Mouse (Mus musculus): ENCODE data around the gene Ms4a10. TPM values are rescaled to one million over a fixed set of nuclear protein-coding genes. Genes with fewer than 3 reads are reported as not detected.

Ms4a10 gene
- polyA plus RNA-seq, 1 experiment from 2014 or later: not detected

DNA sequence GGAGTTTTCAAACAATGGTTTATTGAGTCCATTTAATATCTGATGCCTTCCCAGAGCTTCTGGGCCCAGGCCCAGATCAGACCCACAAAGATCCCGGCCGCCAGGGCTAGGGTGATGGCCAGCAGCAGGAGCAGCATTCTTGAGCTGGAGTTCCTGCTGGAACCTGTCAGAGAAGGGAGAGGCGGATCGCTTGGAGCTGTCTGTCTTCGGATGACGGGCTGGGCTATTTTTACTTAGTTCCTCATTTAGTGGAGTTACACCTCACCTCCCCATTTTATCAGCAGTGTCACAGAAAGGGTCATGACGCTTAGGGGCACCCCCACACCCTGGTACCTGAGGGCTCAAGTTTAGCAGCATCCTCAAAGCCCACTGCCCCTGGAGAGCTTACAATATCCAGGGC is 60.2 kb downstream of the Ms4a10 start:
- no peak overlapping the region for H3K4me3 ChIP-seq (ENCODE audit: low read length)
- no peak for ATAC-seq (ENCODE audit: low read depth)
- H3K9me3 ChIP-seq (ENCODE audit: control insufficient read depth, low read length): no peaks in the 10 kb centered on the region
- no peaks in the 10 kb centered on the region for H3K36me3 ChIP-seq (ENCODE audit: control insufficient read depth, insufficient read depth, low read length)
- H3K4me2 ChIP-seq (ENCODE audit: low read depth, low read length): no peak overlapping the region
- no peak overlapping the region for H3K27ac ChIP-seq (ENCODE audit: low read length)
- peaks cover 4% of the 10 kb centered on the region; the same call in 1 of the 2 replicates for H3K4me1 ChIP-seq (replicated peaks; ENCODE audit: control insufficient read depth, insufficient read depth, low read length)
- H3K9ac ChIP-seq (ENCODE audit: low read length): no peak overlapping the region
- no peaks in the 10 kb centered on the region for H3K27me3 ChIP-seq (ENCODE audit: control insufficient read depth, insufficient read depth, low read depth, low read length)
- 46% methylated on average over 7 of the region's 7 CpGs for WGBS

Other genes with a start within 250 kb of the Ms4a10 start
- gene Cd5, start 235.7 kb downstream of the Ms4a10 start, polyA plus RNA-seq (2015; fragmentation: Nextera tagmentation; extraction: Ambion mirVana): 0.87 and 1.1 TPM in 2 replicates
- gene Cd6, start 144.6 kb downstream of the Ms4a10 start, polyA plus RNA-seq (2015; fragmentation: Nextera tagmentation; extraction: Ambion mirVana): 0.10 and 0.55 TPM in 2 replicates
- 0.50 and 0.83 TPM in 2 replicates for gene Slc15a3, start 134.9 kb downstream of the Ms4a10 start, polyA plus RNA-seq (2015; fragmentation: Nextera tagmentation; extraction: Ambion mirVana)
- gene Tmem132a, start 104.7 kb downstream of the Ms4a10 start, polyA plus RNA-seq (2015; fragmentation: Nextera tagmentation; extraction: Ambion mirVana): 66.5 and 71.7 TPM in 2 replicates
- gene Tmem109, start 92.7 kb downstream of the Ms4a10 start, polyA plus RNA-seq (2015; fragmentation: Nextera tagmentation; extraction: Ambion mirVana): 145 and 147 TPM in 2 replicates
- 33.0 and 34.4 TPM in 2 replicates for gene Prpf19, start 79.4 kb downstream of the Ms4a10 start, polyA plus RNA-seq (2015; fragmentation: Nextera tagmentation; extraction: Ambion mirVana)
- not detected in 2 replicates for gene Zp1, start 54.0 kb downstream of the Ms4a10 start, polyA plus RNA-seq (2015; fragmentation: Nextera tagmentation; extraction: Ambion mirVana)
- 0.11 and 0.16 TPM in 2 replicates for gene Ptgdr2, start 37.5 kb downstream of the Ms4a10 start, polyA plus RNA-seq (2015; fragmentation: Nextera tagmentation; extraction: Ambion mirVana)
- gene Ccdc86, start 25.4 kb downstream of the Ms4a10 start, polyA plus RNA-seq (2015; fragmentation: Nextera tagmentation; extraction: Ambion mirVana): 22.6 and 23.9 TPM in 2 replicates
- gene Ms4a15, start 18.6 kb upstream of the Ms4a10 start, polyA plus RNA-seq (2015; fragmentation: Nextera tagmentation; extraction: Ambion mirVana): not detected in 2 replicates
- gene Ms4a18, start 43.4 kb upstream of the Ms4a10 start, polyA plus RNA-seq (2015; fragmentation: Nextera tagmentation; extraction: Ambion mirVana): not detected in 2 replicates
- gene Ms4a8a, start 106.4 kb upstream of the Ms4a10 start, polyA plus RNA-seq (2015; fragmentation: Nextera tagmentation; extraction: Ambion mirVana): 0.33 TPM in 1 of 2 replicates, not detected in the other
- gene 1700017D01Rik, start 156.2 kb upstream of the Ms4a10 start, polyA plus RNA-seq (2015; fragmentation: Nextera tagmentation; extraction: Ambion mirVana): not detected in 2 replicates
- not detected in 2 replicates for gene 1700025F22Rik, start 190.7 kb upstream of the Ms4a10 start, polyA plus RNA-seq (2015; fragmentation: Nextera tagmentation; extraction: Ambion mirVana)
- not detected in 2 replicates for gene Ms4a13, start 222.1 kb upstream of the Ms4a10 start, polyA plus RNA-seq (2015; fragmentation: Nextera tagmentation; extraction: Ambion mirVana)

Data from lung, embryonic 16.5 days (tissue).